Mouse (Mus musculus): ENCODE results near the gene Tdrd7.

The Tdrd7 gene

GRCm38 (mm10) chr4:46041761-46042504 lies 76.8 kb downstream of the Tdrd7 start:
- no peak for DNase-seq (ENCODE audit: low spot score in 2 of 2)

- peak in 1 of 2 experiments; percentile 42 for DNase-seq (ENCODE audit: low spot score in 2 of 2)
Observed at GRCm38 (mm10) chr4:46042505-46042850, 77.3 kb downstream of the Tdrd7 start.

GRCm38 (mm10) chr4:46043361-46043760 lies 78.2 kb downstream of the Tdrd7 start:
- DNase-seq (ENCODE audit: low spot score in 2 of 2) = no peak

GRCm38 (mm10) chr4:46047971-46048370 lies 82.8 kb downstream of the Tdrd7 start:
- DNase-seq (ENCODE audit: low spot score in 2 of 2) = no peak

GRCm38 (mm10) chr4:46048418-46048817 lies 83.3 kb downstream of the Tdrd7 start:
- no peak for DNase-seq (ENCODE audit: low spot score in 2 of 2)

GRCm38 (mm10) chr4:46053323-46054107 lies 88.4 kb downstream of the Tdrd7 start:
- DNase-seq (ENCODE audit: low spot score in 2 of 2) = no peak

- DNase-seq (ENCODE audit: low spot score in 2 of 2) = no peak
Observed at GRCm38 (mm10) chr4:46056163-46056562, 91.0 kb downstream of the Tdrd7 start.

- DNase-seq (ENCODE audit: low spot score in 2 of 2) = no peak
Observed at GRCm38 (mm10) chr4:46061259-46061962, 96.3 kb downstream of the Tdrd7 start.

GRCm38 (mm10) chr4:46063841-46064240 lies 98.7 kb downstream of the Tdrd7 start:
- no peak for DNase-seq (ENCODE audit: low spot score in 2 of 2)

- no peak for DNase-seq (ENCODE audit: low spot score in 2 of 2)
Observed at GRCm38 (mm10) chr4:46064263-46064662, 99.1 kb downstream of the Tdrd7 start.

- no peak for DNase-seq (ENCODE audit: low spot score in 2 of 2)
Observed at GRCm38 (mm10) chr4:46064961-46065360, 99.8 kb downstream of the Tdrd7 start.

GRCm38 (mm10) chr4:46065695-46066340 lies 100.7 kb downstream of the Tdrd7 start:
- no peak for DNase-seq (ENCODE audit: low spot score in 2 of 2)

GRCm38 (mm10) chr4:46068060-46068459 lies 102.9 kb downstream of the Tdrd7 start:
- DNase-seq (ENCODE audit: low spot score in 2 of 2) = no peak

- no peak for DNase-seq (ENCODE audit: low spot score in 2 of 2)
Observed at GRCm38 (mm10) chr4:46068573-46068972, 103.4 kb downstream of the Tdrd7 start.

GRCm38 (mm10) chr4:46069851-46070482 lies 104.8 kb downstream of the Tdrd7 start:
- no peak for DNase-seq (ENCODE audit: low spot score in 2 of 2)

- no peak for DNase-seq (ENCODE audit: low spot score in 2 of 2)
Observed at GRCm38 (mm10) chr4:46072631-46073030, 107.5 kb downstream of the Tdrd7 start.

GRCm38 (mm10) chr4:46073736-46074135 lies 108.6 kb downstream of the Tdrd7 start:
- DNase-seq (ENCODE audit: low spot score in 2 of 2) = no peak

GRCm38 (mm10) chr4:46075664-46076063 lies 110.5 kb downstream of the Tdrd7 start:
- no peak for DNase-seq (ENCODE audit: low spot score in 2 of 2)

- DNase-seq (ENCODE audit: low spot score in 2 of 2) = no peak
Observed at GRCm38 (mm10) chr4:46076892-46077291, 111.8 kb downstream of the Tdrd7 start.

- DNase-seq (ENCODE audit: low spot score in 2 of 2) = no peak
Observed at GRCm38 (mm10) chr4:46080261-46080660, 115.1 kb downstream of the Tdrd7 start.

- DNase-seq (ENCODE audit: low spot score in 2 of 2) = no peak
Observed at GRCm38 (mm10) chr4:46082555-46082954, 117.4 kb downstream of the Tdrd7 start.
